Mouse (Mus musculus) intestine, postnatal 0 days (tissue): ENCODE results near the gene Cd22. TPM values are rescaled to one million over a fixed set of nuclear protein-coding genes. Genes with fewer than 3 reads are reported as not detected.
"Not testable (repeated sequence)": the region's sequence is repeated elsewhere in the genome, so short reads cannot be mapped to it uniquely, and the experiment has no call there.

Source experiments
- ATAC-seq: fragments of 200-750 bp; cut with Nextera tagmentation; 2 replicates; pipeline ENCODE4 v1.8.0; 2017; ENCODE audit warnings: mild to moderate bottlenecking, moderate TSS enrichment, moderate library complexity
- H3K27ac ChIP-seq: fragments of 300-500 bp; sonication (generic); 2 replicates; pipeline ENCODE4 v1.5.1; 2014; ENCODE audit warnings: mild to moderate bottlenecking, low read depth, low read length, moderate library complexity
- H3K27me3 ChIP-seq: fragments of 300-500 bp; sonication (generic); replicated peaks from 2 replicates; pipeline ENCODE4 v1.6.1; 2014; ENCODE audit warnings: low read length, mixed read lengths; ENCODE audit not compliant: control insufficient read depth, insufficient read depth
- H3K36me3 ChIP-seq: fragments of 300-500 bp; sonication (generic); 2 replicates; pipeline ENCODE4 v1.6.1; 2014; ENCODE audit warnings: mild to moderate bottlenecking, moderate library complexity; ENCODE audit not compliant: control insufficient read depth, insufficient read depth
- H3K4me1 ChIP-seq: fragments of 300-500 bp; sonication (generic); replicated peaks from 2 replicates; pipeline ENCODE4 v1.6.1; 2014; ENCODE audit warnings: antibody characterized with exemption, low read length, mixed read lengths; ENCODE audit not compliant: control insufficient read depth, insufficient read depth
- H3K4me2 ChIP-seq: fragments of 300-500 bp; sonication (generic); replicated peaks from 2 replicates; pipeline ENCODE4 v1.6.1; 2014; ENCODE audit warnings: low read depth, mild to moderate bottlenecking, moderate library complexity
- H3K4me3 ChIP-seq: fragments of 300-500 bp; sonication (generic); 2 replicates; pipeline ENCODE4 v1.5.1; 2014; ENCODE audit warnings: low read depth, low read length
- H3K9ac ChIP-seq: fragments of 300-500 bp; sonication (generic); 2 replicates; pipeline ENCODE4 v1.6.1; 2014; ENCODE audit warnings: mild to moderate bottlenecking, low read depth, low read length
- H3K9me3 ChIP-seq: fragments of 300-500 bp; sonication (generic); 2 replicates; pipeline ENCODE4 v1.6.1; 2016; ENCODE audit warnings: mixed run types; ENCODE audit not compliant: control insufficient read depth
- CTCF ChIP-seq: sonication (generic); IDR thresholded peaks from 2 replicates; pipeline ENCODE4 v1.5.1; 2016; ENCODE audit warnings: low read depth, mild to moderate bottlenecking, control low read depth, antibody characterized with exemption, moderate library complexity
- WGBS: fragments of 180-500 bp; shearing (Covaris S2); extraction: QIAGEN DNeasy Blood & Tissue Kit; methylation state at CpG from one replicate; pipeline ENCODE4 v1.1.7; 2014; 5-methylcytosine and 5-hydroxymethylcytosine counted together
- polyA plus RNA-seq: library from polyadenylated mRNA; unstranded; fragments of >200 nt; fragmentation: Nextera tagmentation; extraction: Ambion mirVana; gene quantifications from 2 replicates; pipeline ENCODE4 v1.2.1, GENCODE M21; 2015

Cd22 gene
- 0.27 and 0.51 TPM in 2 replicates for polyA plus RNA-seq

DNA sequence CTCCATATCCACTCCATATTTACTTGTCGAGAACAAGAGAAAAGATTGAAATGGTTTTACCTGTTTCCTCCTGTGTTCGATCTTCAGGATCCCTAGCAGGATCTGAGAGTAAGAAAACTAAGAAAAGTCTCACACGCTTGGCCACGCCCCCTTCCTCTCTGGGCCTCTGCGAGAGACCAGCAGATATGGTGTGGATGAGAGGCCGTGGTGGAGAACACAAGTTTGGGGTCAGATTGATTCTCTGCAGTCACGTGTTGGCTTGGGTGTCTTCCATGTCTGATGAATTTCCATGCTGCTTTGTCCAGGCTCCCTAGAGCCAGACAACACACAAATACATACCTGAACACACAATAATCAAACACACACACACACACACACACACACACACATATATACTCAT is at the start of gene Cd22:
Gene Cd22, minus strand, starts transcription at position 167 of the 400 bp plus-strand sequence.
- Histone ChIP-seq H3K4me1 (no peaks in the 10 kb centered on the region), H3K4me3 (no peak within 1 kb of the TSS), H3K9me3 (no peaks in the 10 kb centered on the region), H3K36me3 (no peaks in the 10 kb centered on the region), H3K9ac (no peak within 1 kb of the TSS), H3K27me3 (no peaks in the 10 kb centered on the region), H3K27ac (no peak within 1 kb of the TSS), H3K4me2 (no peak within 1 kb of the TSS)
- no peak for ATAC-seq
- TF ChIP-seq CTCF: no peak
- WGBS: 51% methylated on average over 7 of the region's 7 CpGs

DNA sequence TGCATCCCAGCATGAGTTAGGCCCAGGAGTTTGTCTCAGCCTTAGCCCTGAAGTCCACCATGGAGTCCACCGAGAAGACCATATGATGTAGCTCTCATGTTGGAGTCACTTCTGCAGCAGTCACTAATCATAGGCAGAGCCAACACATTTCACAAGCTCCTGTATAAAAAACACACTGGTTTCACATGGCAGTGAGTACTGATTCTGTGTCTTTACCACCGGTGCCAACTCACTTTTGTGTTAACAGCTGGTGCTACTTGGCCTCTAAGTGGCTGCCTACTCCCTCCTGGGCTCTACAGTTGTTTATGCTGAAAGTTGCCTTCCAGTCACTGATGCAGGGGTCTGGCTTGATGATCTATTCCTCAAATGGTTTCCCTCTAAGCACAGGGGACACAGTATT is 44.4 kb upstream of the Cd22 start, which contains the start of gene Hamp2:
Gene Hamp2, minus strand, starts transcription at position 101 of the 400 bp plus-strand sequence.
- 80% methylated on average over 2 of the region's 2 CpGs for WGBS

DNA sequence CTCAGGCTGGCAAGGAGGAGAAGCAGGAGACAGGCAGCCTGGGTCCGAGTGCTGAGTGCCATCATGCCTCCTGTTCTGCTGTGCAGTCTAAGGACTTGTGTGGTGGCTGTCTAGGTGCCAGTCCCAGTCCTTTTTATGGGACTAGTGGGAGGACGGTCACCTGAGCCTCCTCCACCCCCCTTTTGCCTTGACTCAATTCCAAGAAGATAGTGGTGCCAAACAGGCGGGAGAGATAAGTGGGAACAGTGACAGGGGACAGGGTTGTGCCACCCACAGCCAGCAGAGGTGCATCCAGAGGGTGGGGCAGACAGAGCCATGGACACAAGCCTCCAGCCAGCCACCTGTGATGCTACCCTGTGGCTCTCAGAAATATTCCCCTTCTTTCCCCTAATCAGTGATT is 43.9 kb upstream of the Cd22 start:
- TF ChIP-seq CTCF: no peak
- 25% methylated on average over 3 of the region's 3 CpGs for WGBS
- Histone ChIP-seq H3K27ac (no peak overlapping the region), H3K36me3 (no peaks in the 10 kb centered on the region), H3K9me3 (no peaks in the 10 kb centered on the region), H3K27me3 (no peaks in the 10 kb centered on the region), H3K4me1 (no peaks in the 10 kb centered on the region), H3K9ac (no peak overlapping the region), H3K4me3 (no peak overlapping the region), H3K4me2 (no peak overlapping the region)
- no peak for ATAC-seq

More for the DNA sequence above, 44.4 kb upstream of the Cd22 start, which contains the start of gene Hamp2:
- H3K4me3 ChIP-seq, H3K4me1 ChIP-seq, H3K9ac ChIP-seq, H3K36me3 ChIP-seq, H3K4me2 ChIP-seq, H3K27ac ChIP-seq, H3K27me3 ChIP-seq, ATAC-seq, H3K9me3 ChIP-seq: not testable (repeated sequence)

DNA sequence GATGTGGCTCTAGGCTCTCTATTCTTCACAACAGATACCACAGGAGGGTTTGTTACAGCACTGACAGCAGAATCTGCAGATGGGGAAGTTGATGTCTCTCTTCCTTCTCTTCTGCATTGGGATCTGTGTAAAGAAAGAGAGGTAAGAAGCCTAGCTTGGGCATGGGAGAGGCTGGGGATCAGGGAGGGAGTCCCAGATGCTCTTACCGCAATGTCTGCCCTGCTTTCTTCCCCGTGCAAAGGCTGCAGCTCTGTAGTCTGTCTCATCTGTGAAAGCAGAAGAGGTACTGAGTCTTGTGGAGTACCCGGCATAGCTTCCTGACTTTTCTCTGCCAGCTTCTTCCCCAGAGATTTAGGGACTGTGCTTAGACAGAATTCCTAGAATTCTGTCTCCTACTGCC is 42.3 kb upstream of the Cd22 start:
- not testable (repeated sequence) for H3K4me1 ChIP-seq, H3K27ac ChIP-seq, H3K36me3 ChIP-seq, H3K9ac ChIP-seq, H3K9me3 ChIP-seq, H3K27me3 ChIP-seq, H3K4me3 ChIP-seq, ATAC-seq, H3K4me2 ChIP-seq
- 48% methylated on average over 3 of the region's 3 CpGs for WGBS

DNA sequence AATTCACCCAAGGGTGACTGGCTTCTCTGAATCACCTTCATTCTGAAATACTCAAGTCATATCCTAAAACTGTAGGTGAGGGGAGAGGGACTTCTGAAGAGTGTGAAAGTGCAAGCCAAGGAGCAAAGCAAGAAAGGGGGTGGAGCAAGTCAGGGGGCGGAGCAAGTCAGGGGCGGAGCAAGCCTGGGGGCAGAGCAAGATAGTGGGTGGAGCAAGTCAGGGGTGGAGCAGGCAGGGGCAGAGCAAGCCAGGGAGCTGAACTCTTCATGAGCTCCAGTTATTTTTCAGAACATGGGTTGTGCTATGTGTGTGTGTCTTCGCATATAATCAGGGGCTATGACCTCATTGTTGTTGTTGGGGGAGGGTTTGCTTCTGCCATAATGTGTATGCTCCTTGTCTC is 40.1 kb upstream of the Cd22 start:
- 72% methylated on average over 3 of the region's 3 CpGs for WGBS
- no peak overlapping the region for H3K27ac ChIP-seq
- no peaks in the 10 kb centered on the region for H3K27me3 ChIP-seq
- peak; percentile 34; the same call in 1 of the 2 replicates for ATAC-seq
- no peak overlapping the region for H3K4me3 ChIP-seq
- no peak overlapping the region for H3K9ac ChIP-seq
- H3K36me3 ChIP-seq: no peaks in the 10 kb centered on the region
- H3K9me3 ChIP-seq: no peaks in the 10 kb centered on the region
- TF ChIP-seq CTCF: no peak
- H3K4me1 ChIP-seq: no peaks in the 10 kb centered on the region
- H3K4me2 ChIP-seq: no peak overlapping the region

DNA sequence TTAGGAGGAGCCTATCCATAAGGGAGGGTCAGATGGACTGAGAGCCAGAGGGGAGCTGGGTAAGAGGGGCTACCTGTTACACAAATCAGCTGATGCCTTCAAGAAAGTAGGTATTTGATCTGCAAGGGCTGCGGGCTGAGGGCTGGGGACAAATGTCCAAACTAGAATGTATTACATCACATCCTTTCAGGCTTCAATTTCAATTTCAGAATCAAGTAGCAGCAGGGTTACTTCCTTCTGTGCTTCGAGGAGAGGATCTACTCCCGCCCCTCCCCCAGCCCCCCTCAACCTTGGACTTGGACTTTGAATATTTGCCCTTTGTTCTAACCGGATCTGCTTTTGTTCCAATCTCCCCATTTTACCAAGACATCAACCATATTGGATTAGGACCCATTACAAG is 37.1 kb upstream of the Cd22 start:
- H3K9me3 ChIP-seq: no peaks in the 10 kb centered on the region
- H3K4me3 ChIP-seq: no peak overlapping the region
- no peak for TF ChIP-seq CTCF
- no peaks in the 10 kb centered on the region for H3K27me3 ChIP-seq
- ATAC-seq: no peak
- no peaks in the 10 kb centered on the region for H3K4me1 ChIP-seq
- no peak overlapping the region for H3K4me2 ChIP-seq
- 35% methylated on average over 4 of the region's 4 CpGs for WGBS
- no peak overlapping the region for H3K27ac ChIP-seq
- no peaks in the 10 kb centered on the region for H3K36me3 ChIP-seq
- no peak overlapping the region for H3K9ac ChIP-seq

DNA sequence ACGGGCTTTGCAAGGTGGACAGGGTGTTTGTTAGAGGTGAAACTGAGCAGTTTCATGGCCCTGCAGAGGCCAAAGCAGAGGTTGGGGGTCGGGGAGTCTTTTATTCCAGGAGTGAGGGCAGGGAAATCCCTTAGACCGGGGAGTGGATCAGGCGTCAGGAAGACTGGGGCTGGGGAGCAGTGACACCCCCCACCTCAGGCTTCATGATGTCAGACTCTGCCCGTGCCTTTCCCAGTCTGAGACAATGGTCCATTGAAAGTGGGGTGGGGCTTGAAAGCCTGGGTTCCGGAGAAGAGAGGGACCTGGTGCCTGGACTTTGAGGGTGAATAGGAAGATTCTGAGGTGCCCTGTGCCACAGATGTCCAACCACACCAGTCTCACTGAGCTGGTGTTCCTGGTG is 36.6 kb upstream of the Cd22 start:
- Histone ChIP-seq H3K4me2 (no peak overlapping the region), H3K9ac (no peak overlapping the region), H3K4me3 (no peak overlapping the region), H3K4me1 (no peaks in the 10 kb centered on the region), H3K36me3 (no peaks in the 10 kb centered on the region), H3K9me3 (no peaks in the 10 kb centered on the region), H3K27me3 (no peaks in the 10 kb centered on the region), H3K27ac (no peak overlapping the region)
- no peak for ATAC-seq
- WGBS: 29% methylated on average over 6 of the region's 6 CpGs
- TF ChIP-seq CTCF: no peak
